Mouse (Mus musculus): Measurements from ENCODE around the gene Cst3. TPM values are rescaled to one million over a fixed set of nuclear protein-coding genes. Genes with fewer than 3 reads are reported as not detected.
A peak's percentile ranks its signal among the peaks of the same experiment; 100 is the strongest.

Cst3 gene
- 341 and 346 TPM in 2 replicates for polyA plus RNA-seq (2014; fragmentation: Nextera tagmentation; extraction: Ambion mirVana)

GRCm38 (mm10) chr2:148875335-148875811 is at the start of gene Cst3:
Gene Cst3, minus strand, starts transcription at chr2:148875692.
- 0% methylated on average over 19 of the region's 19 CpGs for WGBS
- H3K4me1 ChIP-seq (ENCODE audit: control insufficient read depth, insufficient read depth, low read length) = peaks cover 23% of the 10 kb centered on the region

DNA sequence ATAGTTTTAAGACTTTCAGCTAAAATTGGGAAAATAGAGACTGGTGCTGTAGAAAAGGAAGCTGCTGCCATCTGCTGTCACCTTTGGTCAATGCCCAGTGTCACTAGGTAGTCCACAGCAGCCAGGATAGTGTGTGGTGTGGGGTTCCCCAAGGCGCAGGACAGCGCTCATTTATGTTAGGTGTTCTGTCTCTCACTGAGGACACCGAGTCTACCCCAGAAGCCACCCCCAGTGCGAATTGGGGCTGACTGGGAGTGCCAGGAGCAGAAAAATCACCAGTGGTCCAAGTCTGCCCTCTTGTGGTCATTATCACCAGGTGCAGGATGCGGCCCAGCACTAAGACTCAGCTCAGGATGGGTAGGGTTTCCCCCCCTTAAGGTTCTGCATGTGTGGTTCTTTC is 26.8 kb upstream of the Cst3 start:
- no peak overlapping the region for H3K4me3 ChIP-seq (ENCODE audit: low read depth, low read length)
- no peaks in the 10 kb centered on the region for H3K4me1 ChIP-seq (ENCODE audit: control insufficient read depth, insufficient read depth, low read length)
- no peak overlapping the region for H3K27ac ChIP-seq (ENCODE audit: low read depth, low read length)
- no peaks in the 10 kb centered on the region for H3K36me3 ChIP-seq (ENCODE audit: control insufficient read depth, insufficient read depth, low read length)
- DNase-seq (ENCODE audit: low spot score, missing footprints) (peak; percentile 91), ATAC-seq (ENCODE audit: low FRiP score) (peak; percentile 90)
- H3K9ac ChIP-seq (ENCODE audit: low read length) = no peak overlapping the region
- H3K27me3 ChIP-seq (ENCODE audit: control insufficient read depth, insufficient read depth, low read length) = no peaks in the 10 kb centered on the region
- no peaks in the 10 kb centered on the region for H3K9me3 ChIP-seq (ENCODE audit: control insufficient read depth, low read length)
- H3K4me2 ChIP-seq = no peak overlapping the region; the same call in 1 of the 2 replicates
- 7% methylated on average over 5 of the region's 5 CpGs for WGBS

More at GRCm38 (mm10) chr2:148875335-148875811, at the start of gene Cst3:
- ATAC-seq (ENCODE audit: low FRiP score) (peak; percentile 97), DNase-seq (ENCODE audit: low spot score, missing footprints) (no peak)
- peak within 1 kb of the TSS; percentile 60 for H3K4me3 ChIP-seq (ENCODE audit: low read depth, low read length)
- no peaks in the 10 kb centered on the region for H3K27me3 ChIP-seq (ENCODE audit: control insufficient read depth, insufficient read depth, low read length)
- peaks cover 10% of the 10 kb centered on the region; the same call in 1 of the 2 replicates for H3K36me3 ChIP-seq (ENCODE audit: control insufficient read depth, insufficient read depth, low read length)
- peak within 1 kb of the TSS; percentile 71 for H3K9ac ChIP-seq (ENCODE audit: low read length)
- H3K9me3 ChIP-seq (ENCODE audit: control insufficient read depth, low read length) = no peaks in the 10 kb centered on the region
- H3K27ac ChIP-seq (ENCODE audit: low read depth, low read length) = peak within 1 kb of the TSS; percentile 10; the same call in 1 of the 2 replicates
- peak within 1 kb of the TSS; percentile 81 for H3K4me2 ChIP-seq

DNA sequence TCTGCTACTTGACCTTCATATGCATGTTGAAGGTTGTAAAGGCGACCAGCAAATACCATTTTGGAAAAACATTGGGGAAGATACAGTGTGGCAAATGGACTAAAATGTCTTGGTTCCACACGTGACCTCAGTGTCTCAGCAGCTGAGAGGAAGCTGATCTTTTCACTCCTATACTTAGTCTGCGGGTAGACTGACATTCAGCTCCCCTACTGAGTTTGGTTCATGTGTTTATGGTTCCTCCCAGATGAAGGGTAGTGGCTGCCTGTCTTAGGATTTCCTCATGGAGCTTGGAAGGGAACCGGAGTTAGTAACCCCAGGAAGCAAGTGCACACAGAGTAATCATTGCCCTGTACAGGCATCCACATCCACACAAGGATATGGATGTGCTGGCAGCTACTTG is 24.8 kb upstream of the Cst3 start:
- H3K36me3 ChIP-seq (ENCODE audit: control insufficient read depth, insufficient read depth, low read length) = no peaks in the 10 kb centered on the region
- no peaks in the 10 kb centered on the region for H3K9me3 ChIP-seq (ENCODE audit: control insufficient read depth, low read length)
- no peak overlapping the region for H3K4me2 ChIP-seq
- no peak for ATAC-seq (ENCODE audit: low FRiP score)
- no peak overlapping the region for H3K9ac ChIP-seq (ENCODE audit: low read length)
- no peak for DNase-seq (ENCODE audit: low spot score, missing footprints)
- 60% methylated on average over 4 of the region's 4 CpGs for WGBS
- H3K27me3 ChIP-seq (ENCODE audit: control insufficient read depth, insufficient read depth, low read length) = no peaks in the 10 kb centered on the region
- H3K4me1 ChIP-seq (ENCODE audit: control insufficient read depth, insufficient read depth, low read length) = no peaks in the 10 kb centered on the region
- H3K27ac ChIP-seq (ENCODE audit: low read depth, low read length) = no peak overlapping the region
- no peak overlapping the region for H3K4me3 ChIP-seq (ENCODE audit: low read depth, low read length)

DNA sequence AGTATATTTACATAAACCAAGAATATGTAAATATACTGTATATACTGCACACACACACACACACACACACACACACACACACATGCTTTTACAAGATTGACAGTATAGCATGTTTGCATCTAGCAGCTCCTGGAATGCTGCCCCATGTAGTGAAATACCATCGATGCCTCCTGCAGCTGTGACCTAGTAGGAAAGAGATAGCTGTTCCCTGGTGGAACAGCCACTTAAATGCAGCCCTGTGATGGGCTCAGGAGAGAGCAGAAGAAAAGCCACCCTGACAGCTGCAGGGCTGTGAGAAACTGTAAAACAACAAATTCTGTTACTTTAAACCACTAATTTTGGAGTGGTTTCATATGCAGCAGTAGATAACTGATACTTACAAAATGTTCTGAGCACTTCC is 20.7 kb upstream of the Cst3 start:
- 91% methylated on average over 1 of the region's 1 CpGs for WGBS
- DNase-seq (ENCODE audit: low spot score, missing footprints) (no peak), ATAC-seq (ENCODE audit: low FRiP score) (no peak)
- Histone ChIP-seq H3K4me2 (no peak overlapping the region), H3K36me3 (ENCODE audit: control insufficient read depth, insufficient read depth, low read length) (no peaks in the 10 kb centered on the region), H3K4me1 (ENCODE audit: control insufficient read depth, insufficient read depth, low read length) (no peaks in the 10 kb centered on the region), H3K27me3 (ENCODE audit: control insufficient read depth, insufficient read depth, low read length) (no peaks in the 10 kb centered on the region), H3K9ac (ENCODE audit: low read length) (no peak overlapping the region), H3K4me3 (ENCODE audit: low read depth, low read length) (no peak overlapping the region), H3K9me3 (ENCODE audit: control insufficient read depth, low read length) (no peaks in the 10 kb centered on the region), H3K27ac (ENCODE audit: low read depth, low read length) (no peak overlapping the region)

GRCm38 (mm10) chr2:148893107-148893506 is 17.6 kb upstream of the Cst3 start:
- peaks cover 2% of the 10 kb centered on the region; the same call in 1 of the 2 replicates for H3K4me1 ChIP-seq (ENCODE audit: control insufficient read depth, insufficient read depth, low read length)

DNA sequence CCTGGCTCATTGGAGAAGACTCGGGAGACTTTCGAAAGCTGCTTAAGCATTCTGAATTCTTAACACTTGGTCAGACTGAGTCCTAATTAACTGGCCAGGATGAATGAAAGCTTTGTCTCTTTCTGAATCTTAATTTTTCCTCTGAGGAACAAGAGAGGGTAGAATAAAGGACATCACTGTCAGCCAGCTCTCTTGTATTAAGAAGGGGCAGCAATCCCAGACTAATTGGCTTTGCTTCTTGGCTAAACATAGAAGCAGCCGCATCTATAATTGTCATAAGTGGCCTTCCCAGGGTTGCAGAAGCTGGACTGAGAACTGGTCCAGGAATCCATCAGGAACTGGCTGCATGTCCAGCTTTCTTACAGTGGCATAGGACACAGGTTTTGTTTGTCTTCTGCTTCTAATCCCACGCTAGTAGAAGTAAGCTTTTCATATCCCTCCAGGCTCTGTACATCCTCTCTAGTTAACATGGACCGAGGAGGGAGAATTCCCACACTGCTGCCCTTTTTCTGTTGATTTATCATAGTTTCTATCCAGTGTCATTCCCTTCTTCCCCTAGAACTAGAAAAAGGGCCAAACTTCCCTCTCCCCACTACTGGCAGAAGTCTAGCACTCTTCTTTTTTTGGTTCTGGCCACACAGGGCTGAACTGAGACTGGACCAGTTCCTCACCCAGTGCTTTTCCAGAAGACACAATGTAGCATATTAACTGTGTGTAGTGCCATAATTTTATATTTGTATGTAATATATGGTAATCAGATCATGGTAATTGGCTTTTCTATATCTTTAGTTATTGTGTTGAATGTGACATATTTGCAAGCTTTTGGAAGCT is 14.7 kb upstream of the Cst3 start:
- H3K9me3 ChIP-seq (ENCODE audit: control insufficient read depth, low read length) = no peaks in the 10 kb centered on the region
- no peak overlapping the region for H3K9ac ChIP-seq (ENCODE audit: low read length)
- H3K27ac ChIP-seq (ENCODE audit: low read depth, low read length) = peak overlapping the region; percentile 80
- no peaks in the 10 kb centered on the region for H3K27me3 ChIP-seq (ENCODE audit: control insufficient read depth, insufficient read depth, low read length)
- 30% methylated on average over 5 of the region's 5 CpGs for WGBS
- H3K4me3 ChIP-seq (ENCODE audit: low read depth, low read length) = no peak overlapping the region
- no peak overlapping the region for H3K4me2 ChIP-seq
- no peaks in the 10 kb centered on the region for H3K36me3 ChIP-seq (ENCODE audit: control insufficient read depth, insufficient read depth, low read length)
- DNase-seq (ENCODE audit: low spot score, missing footprints) (no peak), ATAC-seq (ENCODE audit: low FRiP score) (peak; percentile 88)
- H3K4me1 ChIP-seq (ENCODE audit: control insufficient read depth, insufficient read depth, low read length) = peaks cover 2% of the 10 kb centered on the region; the same call in 1 of the 2 replicates

More at GRCm38 (mm10) chr2:148893107-148893506, 17.6 kb upstream of the Cst3 start:
- Histone ChIP-seq H3K9me3 (ENCODE audit: control insufficient read depth, low read length) (no peaks in the 10 kb centered on the region), H3K4me3 (ENCODE audit: low read depth, low read length) (no peak overlapping the region), H3K36me3 (ENCODE audit: control insufficient read depth, insufficient read depth, low read length) (no peaks in the 10 kb centered on the region), H3K27ac (ENCODE audit: low read depth, low read length) (no peak overlapping the region), H3K27me3 (ENCODE audit: control insufficient read depth, insufficient read depth, low read length) (no peaks in the 10 kb centered on the region), H3K9ac (ENCODE audit: low read length) (no peak overlapping the region), H3K4me2 (no peak overlapping the region)
- ATAC-seq (ENCODE audit: low FRiP score) (no peak), DNase-seq (ENCODE audit: low spot score, missing footprints) (no peak)

GRCm38 (mm10) chr2:148889331-148890010 is 14.0 kb upstream of the Cst3 start:
- H3K27ac ChIP-seq (ENCODE audit: low read depth, low read length) = peak overlapping the region; percentile 80
- no peaks in the 10 kb centered on the region for H3K27me3 ChIP-seq (ENCODE audit: control insufficient read depth, insufficient read depth, low read length)
- no peak overlapping the region for H3K4me2 ChIP-seq
- H3K9ac ChIP-seq (ENCODE audit: low read length) = no peak overlapping the region
- H3K36me3 ChIP-seq (ENCODE audit: control insufficient read depth, insufficient read depth, low read length) = no peaks in the 10 kb centered on the region
- ATAC-seq (ENCODE audit: low FRiP score) (peak; percentile 86), DNase-seq (ENCODE audit: low spot score, missing footprints) (no peak)
- H3K9me3 ChIP-seq (ENCODE audit: control insufficient read depth, low read length) = no peaks in the 10 kb centered on the region
- H3K4me3 ChIP-seq (ENCODE audit: low read depth, low read length) = no peak overlapping the region
- 44% methylated on average over 3 of the region's 3 CpGs for WGBS
- H3K4me1 ChIP-seq (ENCODE audit: control insufficient read depth, insufficient read depth, low read length) = peaks cover 2% of the 10 kb centered on the region; the same call in 1 of the 2 replicates

DNA sequence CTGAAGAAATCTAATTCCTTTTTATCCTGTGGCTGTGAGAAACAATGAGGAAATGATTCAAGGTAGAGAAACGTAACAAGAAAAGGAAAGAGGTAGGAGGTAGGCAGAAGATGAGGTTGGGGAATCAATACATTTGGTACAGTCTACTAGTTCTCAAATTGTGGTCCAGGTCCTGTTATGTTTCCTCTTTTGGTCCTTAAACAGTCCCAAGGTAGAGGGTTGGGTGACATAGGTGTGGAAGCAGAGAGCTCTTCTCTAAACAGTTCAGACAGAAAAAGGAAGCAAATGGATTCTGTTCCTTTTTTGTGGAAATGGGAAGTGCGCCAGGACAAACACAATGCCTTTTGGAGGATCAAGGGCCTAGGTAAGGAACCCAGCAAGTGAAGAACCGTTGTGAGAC is 13.4 kb upstream of the Cst3 start:
- 81% methylated on average over 3 of the region's 3 CpGs for WGBS

GRCm38 (mm10) chr2:148884738-148885137 is 9.2 kb upstream of the Cst3 start:
- H3K36me3 ChIP-seq (ENCODE audit: control insufficient read depth, insufficient read depth, low read length) = no peaks in the 10 kb centered on the region
- ATAC-seq (ENCODE audit: low FRiP score) (no peak), DNase-seq (ENCODE audit: low spot score, missing footprints) (no peak)
- no peak overlapping the region for H3K4me2 ChIP-seq
- H3K9ac ChIP-seq (ENCODE audit: low read length) = no peak overlapping the region
- H3K4me1 ChIP-seq (ENCODE audit: control insufficient read depth, insufficient read depth, low read length) = no peaks in the 10 kb centered on the region
- H3K4me3 ChIP-seq (ENCODE audit: low read depth, low read length) = no peak overlapping the region
- H3K27me3 ChIP-seq (ENCODE audit: control insufficient read depth, insufficient read depth, low read length) = no peaks in the 10 kb centered on the region
- no peaks in the 10 kb centered on the region for H3K9me3 ChIP-seq (ENCODE audit: control insufficient read depth, low read length)
- no peak overlapping the region for H3K27ac ChIP-seq (ENCODE audit: low read depth, low read length)

More for the DNA sequence above, 13.4 kb upstream of the Cst3 start:
- Histone ChIP-seq H3K4me3 (ENCODE audit: low read depth, low read length) (no peak overlapping the region), H3K36me3 (ENCODE audit: control insufficient read depth, insufficient read depth, low read length) (no peaks in the 10 kb centered on the region), H3K4me1 (ENCODE audit: control insufficient read depth, insufficient read depth, low read length) (peaks cover 2% of the 10 kb centered on the region; the same call in 1 of the 2 replicates), H3K9me3 (ENCODE audit: control insufficient read depth, low read length) (no peaks in the 10 kb centered on the region), H3K27ac (ENCODE audit: low read depth, low read length) (peak overlapping the region; percentile 80; the same call in 1 of the 2 replicates), H3K9ac (ENCODE audit: low read length) (no peak overlapping the region), H3K27me3 (ENCODE audit: control insufficient read depth, insufficient read depth, low read length) (no peaks in the 10 kb centered on the region), H3K4me2 (no peak overlapping the region)
- no peak for DNase-seq (ENCODE audit: low spot score, missing footprints)
- no peak for ATAC-seq (ENCODE audit: low FRiP score)
